Mouse (Mus musculus) neural tube, embryonic 15.5 days (tissue): ENCODE measurements at regions not wholly inside any gene's neighbourhood (a gene's known extent, or its start where the extent isn't known, plus 50 kb on each side); places are given as distances from the start of the nearest gene placed in this dataset.

ENCODE experiments used
- ATAC-seq: fragments of 200-750 bp; cut with Nextera tagmentation; 2 replicates; pipeline ENCODE4 v1.8.0; 2017; ENCODE audit warnings: mild to moderate bottlenecking, moderate TSS enrichment, moderate library complexity; ENCODE audit not compliant: low FRiP score
- H3K27ac ChIP-seq: fragments of 300-500 bp; sonication (generic); replicated peaks from 2 replicates; pipeline ENCODE4 v1.5.1; 2015; ENCODE audit warnings: mild to moderate bottlenecking, inconsistent platforms
- H3K27me3 ChIP-seq: fragments of 300-500 bp; sonication (generic); replicated peaks from 2 replicates; pipeline ENCODE4 v1.6.1; 2015; ENCODE audit warnings: inconsistent platforms
- H3K36me3 ChIP-seq: fragments of 300-500 bp; sonication (generic); 2 replicates; pipeline ENCODE4 v1.6.1; 2015; ENCODE audit warnings: inconsistent platforms
- H3K4me1 ChIP-seq: fragments of 300-500 bp; sonication (generic); 2 replicates; pipeline ENCODE4 v1.6.1; 2015; ENCODE audit warnings: inconsistent platforms
- H3K4me2 ChIP-seq: fragments of 300-500 bp; sonication (generic); 2 replicates; pipeline ENCODE4 v1.6.1; 2015; ENCODE audit warnings: inconsistent platforms, mild to moderate bottlenecking, moderate library complexity
- H3K4me3 ChIP-seq: fragments of 300-500 bp; sonication (generic); replicated peaks from 2 replicates; pipeline ENCODE4 v1.5.1; 2015; ENCODE audit warnings: mild to moderate bottlenecking, inconsistent platforms
- H3K9ac ChIP-seq: fragments of 300-500 bp; sonication (generic); replicated peaks from 2 replicates; pipeline ENCODE4 v1.6.1; 2015; ENCODE audit warnings: mild to moderate bottlenecking, inconsistent platforms
- H3K9me3 ChIP-seq: fragments of 300-500 bp; sonication (generic); replicated peaks from 2 replicates; pipeline ENCODE4 v1.6.1; 2016; ENCODE audit warnings: inconsistent platforms
- WGBS: fragments of 180-500 bp; shearing (Covaris S2); methylation state at CpG from one replicate; pipeline ENCODE4 v1.1.7; 2015; ENCODE audit warnings: mixed read lengths; 5-methylcytosine and 5-hydroxymethylcytosine counted together

GRCm38 (mm10) chr9:88274040-88274439, 53.0 kb upstream of the Nt5e start:
- Histone ChIP-seq H3K4me3 (no peak overlapping the region), H3K4me2 (no peak overlapping the region), H3K4me1 (no peaks in the 10 kb centered on the region), H3K27ac (no peak overlapping the region), H3K27me3 (no peaks in the 10 kb centered on the region), H3K9ac (no peak overlapping the region), H3K36me3 (no peaks in the 10 kb centered on the region), H3K9me3 (no peaks in the 10 kb centered on the region)
- no peak for ATAC-seq

GRCm38 (mm10) chr9:88274681-88275336, 52.2 kb upstream of the Nt5e start:
- 82% methylated on average over 3 of the region's 3 CpGs for WGBS
- no peaks in the 10 kb centered on the region for H3K4me1 ChIP-seq
- no peaks in the 10 kb centered on the region for H3K27me3 ChIP-seq

GRCm38 (mm10) chr9:88276023-88276568, 50.9 kb upstream of the Nt5e start:
- WGBS, result 89% methylated on average over 3 of the region's 3 CpGs
- ATAC-seq, result no peak
- Histone ChIP-seq H3K4me2 (no peak overlapping the region), H3K9ac (no peak overlapping the region), H3K36me3 (no peaks in the 10 kb centered on the region), H3K27ac (no peak overlapping the region), H3K9me3 (no peaks in the 10 kb centered on the region), H3K27me3 (no peaks in the 10 kb centered on the region), H3K4me3 (no peak overlapping the region), H3K4me1 (no peaks in the 10 kb centered on the region)

More at GRCm38 (mm10) chr9:88274681-88275336, 52.2 kb upstream of the Nt5e start:
- ATAC-seq, result no peak
- Histone ChIP-seq H3K4me2 (no peak overlapping the region), H3K9ac (no peak overlapping the region), H3K27ac (no peak overlapping the region), H3K9me3 (no peaks in the 10 kb centered on the region), H3K4me3 (no peak overlapping the region), H3K36me3 (no peaks in the 10 kb centered on the region)

- 89% methylated on average over 6 of the region's 6 CpGs for WGBS
- Histone ChIP-seq H3K36me3 (no peaks in the 10 kb centered on the region), H3K9me3 (no peaks in the 10 kb centered on the region), H3K27ac (no peak overlapping the region), H3K4me2 (no peak overlapping the region), H3K9ac (no peak overlapping the region), H3K4me3 (no peak overlapping the region), H3K4me1 (no peaks in the 10 kb centered on the region), H3K27me3 (no peaks in the 10 kb centered on the region)
- no peak for ATAC-seq
Measured at GRCm38 (mm10) chr9:88277031-88277430, 50.0 kb upstream of the Nt5e start.
